Mouse (Mus musculus) cerebellum, adult 11-12 months (tissue): ENCODE measurements around the gene Fam71a.

ENCODE experiments used
- DNase-seq: peaks from one replicate; pipeline ENCODE4 v3.0.0; 2022

The Fam71a gene

GRCm38 (mm10) chr1:191164717-191165116 lies at the start of gene Fam71a:
Gene Fam71a, minus strand, starts transcription at chr1:191164817.
- no peak for DNase-seq

- no peak for DNase-seq
These were observed 46.5 kb upstream of the Fam71a start for GRCm38 (mm10) chr1:191211096-191211495.

GRCm38 (mm10) chr1:191205791-191206190 lies 41.2 kb upstream of the Fam71a start:
- DNase-seq = no peak

- no peak for DNase-seq
These were observed 40.3 kb upstream of the Fam71a start for GRCm38 (mm10) chr1:191204876-191205275.

GRCm38 (mm10) chr1:191203496-191203895 lies 38.9 kb upstream of the Fam71a start:
- no peak for DNase-seq

- no peak for DNase-seq
These were observed 37.8 kb upstream of the Fam71a start for GRCm38 (mm10) chr1:191202208-191202952.

GRCm38 (mm10) chr1:191200816-191201602 lies 36.4 kb upstream of the Fam71a start:
- no peak for DNase-seq

GRCm38 (mm10) chr1:191197916-191198315 lies 33.3 kb upstream of the Fam71a start:
- no peak for DNase-seq

GRCm38 (mm10) chr1:191196016-191196415 lies 31.4 kb upstream of the Fam71a start:
- DNase-seq = no peak

- no peak for DNase-seq
These were observed 29.2 kb upstream of the Fam71a start for GRCm38 (mm10) chr1:191193657-191194424.

- no peak for DNase-seq
These were observed 28.1 kb upstream of the Fam71a start for GRCm38 (mm10) chr1:191192751-191193150.

GRCm38 (mm10) chr1:191192213-191192612 lies 27.6 kb upstream of the Fam71a start:
- DNase-seq = no peak

- DNase-seq = peak; percentile 41
These were observed 25.2 kb upstream of the Fam71a start for GRCm38 (mm10) chr1:191189671-191190372.

- DNase-seq = no peak
These were observed 21.8 kb upstream of the Fam71a start for GRCm38 (mm10) chr1:191186386-191186770.

GRCm38 (mm10) chr1:191185761-191186385 lies 21.3 kb upstream of the Fam71a start:
- no peak for DNase-seq

GRCm38 (mm10) chr1:191184841-191185251 lies 20.2 kb upstream of the Fam71a start:
- DNase-seq = no peak

- DNase-seq = peak; percentile 20
These were observed 19.6 kb upstream of the Fam71a start for GRCm38 (mm10) chr1:191184066-191184815.

GRCm38 (mm10) chr1:191183163-191184065 lies 18.8 kb upstream of the Fam71a start:
- peak; percentile 88 for DNase-seq

GRCm38 (mm10) chr1:191182431-191183162 lies 18.0 kb upstream of the Fam71a start:
- DNase-seq = peak; percentile 37
